Mouse (Mus musculus) thymus, adult 2 months (tissue): ENCODE data around the gene Olfr1278. TPM values are rescaled to one million over a fixed set of nuclear protein-coding genes. Genes with fewer than 3 reads are reported as not detected.

Source experiments
- DNase-seq: peaks from one replicate; pipeline ENCODE4 v3.0.0; 2021
- H3K27ac ChIP-seq: fragments of 200-500 bp; 2 replicates; pipeline ENCODE4 v1.5.1; 2012; ENCODE audit warnings: low read length, control low read depth; ENCODE audit not compliant: control insufficient read depth, insufficient read depth
- H3K27me3 ChIP-seq: fragments of 200-500 bp; 2 replicates; pipeline ENCODE4 v1.6.1; 2012; ENCODE audit warnings: mild to moderate bottlenecking, low read length, moderate library complexity, mixed read lengths; ENCODE audit not compliant: control insufficient read depth, insufficient read depth
- H3K36me3 ChIP-seq: fragments of 200-500 bp; 2 replicates; pipeline ENCODE4 v1.6.1; 2012; ENCODE audit warnings: mild to moderate bottlenecking, low read length, moderate library complexity; ENCODE audit not compliant: control insufficient read depth, insufficient read depth
- H3K4me1 ChIP-seq: fragments of 200-500 bp; replicated peaks from 2 replicates; pipeline ENCODE4 v1.6.1; 2012; ENCODE audit warnings: low read length; ENCODE audit not compliant: control insufficient read depth, insufficient read depth
- H3K4me3 ChIP-seq: fragments of 200-500 bp; 2 replicates; pipeline ENCODE4 v1.5.1; 2012; ENCODE audit warnings: mild to moderate bottlenecking, low read length, control low read depth, moderate library complexity; ENCODE audit not compliant: control insufficient read depth, insufficient read depth
- CTCF ChIP-seq: fragments of 200-500 bp; IDR thresholded peaks from 2 replicates; pipeline ENCODE4 v1.5.1; 2012; ENCODE audit warnings: mild to moderate bottlenecking, control low read depth, low read length, moderate library complexity, borderline replicate concordance; ENCODE audit not compliant: control insufficient read depth, poor library complexity, insufficient read depth; ENCODE audit errors: extremely low read depth
- POLR2A ChIP-seq: fragments of 200-500 bp; IDR thresholded peaks from 2 replicates; pipeline ENCODE4 v1.6.1; 2012; ENCODE audit warnings: mild to moderate bottlenecking, low read length, control low read depth, moderate library complexity; ENCODE audit not compliant: control insufficient read depth, poor library complexity, insufficient read depth; ENCODE audit errors: extremely low read depth
- WGBS: fragments of 180-500 bp; shearing (Covaris S2); methylation state at CpG from one replicate; pipeline ENCODE4 v1.1.7; 2018; 5-methylcytosine and 5-hydroxymethylcytosine counted together
- polyA plus RNA-seq: library from polyadenylated mRNA; depleted of rRNA; stranded (reverse); fragments of >200 nt; gene quantifications from 2 replicates; pipeline ENCODE4 v1.2.3, GENCODE M21; 2012; rRNA removed

Gene Olfr1278
- polyA plus RNA-seq, 1 experiment: not detected

DNA sequence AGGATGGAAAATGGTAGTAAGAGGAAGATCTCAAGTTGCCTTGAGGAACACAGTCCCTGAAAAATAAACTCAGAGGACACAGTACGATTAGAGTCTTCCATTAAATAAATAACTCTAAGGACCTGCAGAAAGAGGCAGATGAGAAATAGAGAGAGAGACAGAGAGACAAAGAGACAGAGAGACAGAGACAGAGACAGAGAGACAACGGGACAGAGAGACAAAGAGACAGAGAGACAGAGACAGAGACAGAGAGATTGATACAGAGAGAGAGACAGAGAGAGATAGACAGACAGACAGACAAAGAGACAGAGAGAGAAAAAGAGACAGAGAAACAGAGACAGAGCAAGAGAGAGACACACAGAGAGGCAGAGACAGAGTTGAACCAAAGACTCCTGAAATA, 46.0 kb downstream of the Olfr1278 start, which contains the start of gene Olfr1282:
Gene Olfr1282, minus strand, starts transcription at position 101 of the 400 bp plus-strand sequence.
- TF ChIP-seq CTCF (no peak), POLR2A (no peak)
- H3K27me3 ChIP-seq: no peaks in the 10 kb centered on the region

More for the DNA sequence above, 46.0 kb downstream of the Olfr1278 start, which contains the start of gene Olfr1282:
- Histone ChIP-seq H3K4me3 (no peak within 1 kb of the TSS), H3K4me1 (no peaks in the 10 kb centered on the region), H3K27ac (no peak within 1 kb of the TSS), H3K36me3 (no peaks in the 10 kb centered on the region)
- WGBS: 85% methylated on average over 2 of the region's 2 CpGs
- no peak for DNase-seq

Other genes starting within 250 kb of the Olfr1278 start
- gene Gm13941, start 184.2 kb upstream of the Olfr1278 start, polyA plus RNA-seq: not detected in 2 replicates
- not detected in 2 replicates for gene Gm15130, start 137.2 kb upstream of the Olfr1278 start, polyA plus RNA-seq
- not detected in 2 replicates for gene 4930430A15Rik, start 60.5 kb upstream of the Olfr1278 start, polyA plus RNA-seq
- not detected in 2 replicates for gene Olfr1275, start 54.9 kb upstream of the Olfr1278 start, polyA plus RNA-seq
- not detected in 2 replicates for gene Olfr1276, start 35.6 kb upstream of the Olfr1278 start, polyA plus RNA-seq
- not detected in 2 replicates for gene Olfr1277, start 16.0 kb upstream of the Olfr1278 start, polyA plus RNA-seq
- gene Olfr1279, start 10.5 kb downstream of the Olfr1278 start, polyA plus RNA-seq: not detected in 2 replicates
- gene Olfr1280, start 23.9 kb downstream of the Olfr1278 start, polyA plus RNA-seq: not detected in 2 replicates
- not detected in 2 replicates for gene Olfr1281, start 36.4 kb downstream of the Olfr1278 start, polyA plus RNA-seq
- not detected in 2 replicates for gene Olfr1282, start 45.9 kb downstream of the Olfr1278 start, polyA plus RNA-seq
- gene Olfr1283, start 76.7 kb downstream of the Olfr1278 start, polyA plus RNA-seq: not detected in 2 replicates
- not detected in 2 replicates for gene Olfr1284, start 85.4 kb downstream of the Olfr1278 start, polyA plus RNA-seq
- not detected in 2 replicates for gene Olfr1286, start 133.0 kb downstream of the Olfr1278 start, polyA plus RNA-seq
- not detected in 2 replicates for gene Olfr1287, start 159.0 kb downstream of the Olfr1278 start, polyA plus RNA-seq
- not detected in 2 replicates for gene Olfr1288, start 184.0 kb downstream of the Olfr1278 start, polyA plus RNA-seq
- not detected in 2 replicates for gene Olfr1289, start 190.7 kb downstream of the Olfr1278 start, polyA plus RNA-seq
- gene Olfr1290, start 203.7 kb downstream of the Olfr1278 start, polyA plus RNA-seq: not detected in 2 replicates
- gene Olfr1291-ps1, start 207.0 kb downstream of the Olfr1278 start, polyA plus RNA-seq: not detected in 2 replicates
- gene Olfr1293-ps, start 235.1 kb downstream of the Olfr1278 start, polyA plus RNA-seq: not detected in 2 replicates